Mouse (Mus musculus) hindbrain, embryonic 11.5 days (tissue): ENCODE data around the gene Asb18. TPM values are rescaled to one million over a fixed set of nuclear protein-coding genes. Genes with fewer than 3 reads are reported as not detected.
A peak's percentile ranks its signal among the peaks of the same experiment; 100 is the strongest.

ENCODE experiments used
- ATAC-seq: fragments of 200-750 bp; cut with Nextera tagmentation; 2 replicates; pipeline ENCODE4 v1.8.0; 2017; ENCODE audit warnings: mild to moderate bottlenecking, moderate TSS enrichment, moderate library complexity; ENCODE audit not compliant: low FRiP score
- DNase-seq: peaks from one replicate; pipeline ENCODE4 v3.0.0-alpha.2; 2015; ENCODE audit warnings: low spot score
- H3K27ac ChIP-seq: fragments of 300-500 bp; sonication (generic); 2 replicates; pipeline ENCODE4 v1.5.1; 2014; ENCODE audit warnings: mild to moderate bottlenecking, low read depth, low read length
- H3K27me3 ChIP-seq: fragments of 300-500 bp; sonication (generic); 2 replicates; pipeline ENCODE4 v1.6.1; 2014; ENCODE audit warnings: mild to moderate bottlenecking, low read length, moderate library complexity, mixed read lengths; ENCODE audit not compliant: control insufficient read depth, insufficient read depth
- H3K36me3 ChIP-seq: fragments of 300-500 bp; sonication (generic); 2 replicates; pipeline ENCODE4 v1.6.1; 2014; ENCODE audit warnings: mild to moderate bottlenecking, low read length, moderate library complexity, mixed read lengths; ENCODE audit not compliant: control insufficient read depth, insufficient read depth
- H3K4me1 ChIP-seq: fragments of 300-500 bp; sonication (generic); replicated peaks from 2 replicates; pipeline ENCODE4 v1.6.1; 2014; ENCODE audit warnings: low read length, mixed read lengths; ENCODE audit not compliant: control insufficient read depth, insufficient read depth
- H3K4me2 ChIP-seq: fragments of 300-500 bp; sonication (generic); replicated peaks from 2 replicates; pipeline ENCODE4 v1.6.1; 2014; ENCODE audit warnings: mild to moderate bottlenecking, low read depth, low read length
- H3K4me3 ChIP-seq: fragments of 300-500 bp; sonication (generic); 2 replicates; pipeline ENCODE4 v1.5.1; 2014; ENCODE audit warnings: low read depth, low read length
- H3K9ac ChIP-seq: fragments of 300-500 bp; sonication (generic); 2 replicates; pipeline ENCODE4 v1.6.1; 2014; ENCODE audit warnings: low read depth, low read length
- H3K9me3 ChIP-seq: fragments of 300-500 bp; sonication (generic); 2 replicates; pipeline ENCODE4 v1.6.1; 2016; ENCODE audit warnings: low read length; ENCODE audit not compliant: control insufficient read depth
- WGBS: fragments of 180-500 bp; shearing (Covaris S2); extraction: QIAGEN DNeasy Blood & Tissue Kit; methylation state at CpG from one replicate; pipeline ENCODE4 v1.1.7; 2014; 5-methylcytosine and 5-hydroxymethylcytosine counted together
- polyA plus RNA-seq: library from polyadenylated mRNA; unstranded; fragments of >200 nt; fragmentation: Nextera tagmentation; extraction: Ambion mirVana; gene quantifications from 2 replicates; pipeline ENCODE4 v1.2.1, GENCODE M21; 2014

Asb18 gene
- polyA plus RNA-seq, 1 experiment from 2014 or later: 0.19 TPM

- Histone ChIP-seq H3K9ac (no peak overlapping the region), H3K27me3 (peaks cover 56% of the 10 kb centered on the region), H3K4me2 (peak overlapping the region; percentile 33), H3K4me3 (peak overlapping the region; percentile 16), H3K27ac (no peak overlapping the region), H3K9me3 (no peaks in the 10 kb centered on the region), H3K4me1 (peaks cover 20% of the 10 kb centered on the region), H3K36me3 (no peaks in the 10 kb centered on the region)
- DNase-seq (peak; percentile 61), ATAC-seq (no peak)
- under 1% methylated on average over 21 of the region's 21 CpGs for WGBS
Measured at GRCm38 (mm10) chr1:89933786-89934185, 80.7 kb downstream of the Asb18 start.

GRCm38 (mm10) chr1:89933028-89933427, 81.4 kb downstream of the Asb18 start:
- Histone ChIP-seq H3K9ac (0 out of 2 replicates have a peak overlapping the region, but pooled peaks have one; percentile 11), H3K36me3 (no peaks in the 10 kb centered on the region), H3K4me3 (peak overlapping the region; percentile 65; the same call in 1 of the 2 replicates), H3K27me3 (peaks cover 55% of the 10 kb centered on the region), H3K27ac (peak overlapping the region; percentile 25), H3K4me1 (peaks cover 24% of the 10 kb centered on the region), H3K9me3 (no peaks in the 10 kb centered on the region), H3K4me2 (peak overlapping the region; percentile 89)
- DNase-seq: no peak
- no peak for ATAC-seq
- 6% methylated on average over 6 of the region's 6 CpGs for WGBS

GRCm38 (mm10) chr1:89932616-89933015, 81.8 kb downstream of the Asb18 start:
- Histone ChIP-seq H3K9me3 (no peaks in the 10 kb centered on the region), H3K4me1 (peaks cover 24% of the 10 kb centered on the region), H3K27me3 (peaks cover 53% of the 10 kb centered on the region), H3K27ac (peak overlapping the region; percentile 25; the same call in 1 of the 2 replicates), H3K36me3 (no peaks in the 10 kb centered on the region), H3K9ac (peak overlapping the region; percentile 16; the same call in 1 of the 2 replicates), H3K4me2 (peak overlapping the region; percentile 89), H3K4me3 (peak overlapping the region; percentile 65)
- DNase-seq (peak; percentile 74), ATAC-seq (peak; percentile 36; the same call in 1 of the 2 replicates)
- 0% methylated on average over 16 of the region's 16 CpGs for WGBS

GRCm38 (mm10) chr1:89932021-89932423, 82.4 kb downstream of the Asb18 start:
- H3K36me3 ChIP-seq: no peaks in the 10 kb centered on the region
- DNase-seq (peak; percentile 61), ATAC-seq (no peak)
- peak overlapping the region; percentile 89 for H3K4me2 ChIP-seq
- H3K9ac ChIP-seq: peak overlapping the region; percentile 16; the same call in 1 of the 2 replicates
- H3K27me3 ChIP-seq: peaks cover 55% of the 10 kb centered on the region
- H3K4me3 ChIP-seq: peak overlapping the region; percentile 65
- WGBS: under 1% methylated on average over 19 of the region's 19 CpGs
- H3K4me1 ChIP-seq: peaks cover 28% of the 10 kb centered on the region
- H3K27ac ChIP-seq: peak overlapping the region; percentile 25; the same call in 1 of the 2 replicates
- H3K9me3 ChIP-seq: no peaks in the 10 kb centered on the region

- Histone ChIP-seq H3K4me3 (peak within 1 kb of the TSS; percentile 65), H3K9ac (peak within 1 kb of the TSS; percentile 81), H3K9me3 (no peaks in the 10 kb centered on the region), H3K4me1 (peaks cover 33% of the 10 kb centered on the region), H3K27me3 (peaks cover 55% of the 10 kb centered on the region), H3K4me2 (peak within 1 kb of the TSS; percentile 89), H3K27ac (peak within 1 kb of the TSS; percentile 77), H3K36me3 (no peaks in the 10 kb centered on the region)
- peak; percentile 80 for ATAC-seq
- peak; percentile 94 for DNase-seq
- under 1% methylated on average over 33 of the region's 33 CpGs for WGBS
Measured at GRCm38 (mm10) chr1:89931120-89931519, 83.3 kb downstream of the Asb18 start, which contains the start of gene Gbx2. Gene Gbx2, minus strand, starts transcription at chr1:89931179.

- H3K36me3 ChIP-seq: no peaks in the 10 kb centered on the region
- H3K4me2 ChIP-seq: peak overlapping the region; percentile 89
- ATAC-seq: no peak; the same call in 1 of the 2 replicates
- WGBS: under 1% methylated on average over 40 of the region's 45 CpGs
- H3K27ac ChIP-seq: peak overlapping the region; percentile 77
- H3K9me3 ChIP-seq: no peaks in the 10 kb centered on the region
- DNase-seq: peak; percentile 71
- peaks cover 30% of the 10 kb centered on the region for H3K4me1 ChIP-seq
- peak overlapping the region; percentile 65 for H3K4me3 ChIP-seq
- peak overlapping the region; percentile 81 for H3K9ac ChIP-seq
- peaks cover 53% of the 10 kb centered on the region for H3K27me3 ChIP-seq
Measured at GRCm38 (mm10) chr1:89930551-89930950, 83.9 kb downstream of the Asb18 start.

GRCm38 (mm10) chr1:89929721-89930505, 84.6 kb downstream of the Asb18 start:
- Histone ChIP-seq H3K4me3 (peak overlapping the region; percentile 65), H3K4me1 (peaks cover 31% of the 10 kb centered on the region), H3K27ac (peak overlapping the region; percentile 77), H3K36me3 (no peaks in the 10 kb centered on the region), H3K27me3 (peaks cover 54% of the 10 kb centered on the region), H3K9ac (peak overlapping the region; percentile 81), H3K9me3 (no peaks in the 10 kb centered on the region), H3K4me2 (peak overlapping the region; percentile 89)
- ATAC-seq: no peak
- DNase-seq: peak; percentile 74
- under 1% methylated on average over 53 of the region's 55 CpGs for WGBS

- peak overlapping the region; percentile 39 for H3K9ac ChIP-seq
- peak overlapping the region; percentile 65 for H3K4me3 ChIP-seq
- WGBS: 2% methylated on average over 6 of the region's 6 CpGs
- H3K27ac ChIP-seq: no peak overlapping the region
- H3K27me3 ChIP-seq: peaks cover 58% of the 10 kb centered on the region
- H3K4me1 ChIP-seq: peaks cover 35% of the 10 kb centered on the region
- DNase-seq (peak; percentile 63), ATAC-seq (no peak)
- H3K4me2 ChIP-seq: peak overlapping the region; percentile 89
- no peaks in the 10 kb centered on the region for H3K9me3 ChIP-seq
- no peaks in the 10 kb centered on the region for H3K36me3 ChIP-seq
Measured at GRCm38 (mm10) chr1:89929181-89929580, 85.3 kb downstream of the Asb18 start.
